Mouse (Mus musculus): ENCODE measurements at regions not wholly inside any gene's neighbourhood (a gene's known extent, or its start where the extent isn't known, plus 50 kb on each side); places are given as distances from the start of the nearest gene placed in this dataset.
"Not testable (repeated sequence)": the region's sequence is repeated elsewhere in the genome, so short reads cannot be mapped to it uniquely, and the experiment has no call there.

- in situ Hi-C loops (cut with MboI, MseI) = loop anchor here in 1 of 2 experiments (10.0 kb wide), 1 partner anchor 47 kb away; no protein-coding TSS in a partner anchor
Measured at GRCm38 (mm10) chr10:117502135-117502534, 122.3 kb upstream of the Cpsf6 start.

- in situ Hi-C loops (cut with MboI, MseI) = loop anchor here in 1 of 2 experiments (10.0 kb wide), 1 partner anchor 47 kb away; no protein-coding TSS in a partner anchor
Measured at GRCm38 (mm10) chr10:117501426-117501825, 121.6 kb upstream of the Cpsf6 start.

- in situ Hi-C loops (cut with MboI, MseI) = loop anchor here in 1 of 2 experiments (10.0 kb wide), 1 partner anchor 46 kb away; no protein-coding TSS in a partner anchor
Measured at GRCm38 (mm10) chr10:117500457-117501108, 120.8 kb upstream of the Cpsf6 start.

- in situ Hi-C loops (cut with MboI, MseI) = loop anchor here in 1 of 2 experiments (10.0 kb wide), 1 partner anchor 45 kb away; no protein-coding TSS in a partner anchor
Measured at GRCm38 (mm10) chr10:117499864-117500453, 120.1 kb upstream of the Cpsf6 start.

- in situ Hi-C loops (cut with MboI, MseI) = no loop called here
Measured at GRCm38 (mm10) chr10:117499177-117499863, 119.5 kb upstream of the Cpsf6 start.

- in situ Hi-C loops (cut with MboI, MseI) = no loop called here
Measured at GRCm38 (mm10) chr10:117498497-117498896, 118.7 kb upstream of the Cpsf6 start.

- in situ Hi-C loops (cut with MboI, MseI) = no loop called here
Measured at GRCm38 (mm10) chr10:117497565-117498256, 117.9 kb upstream of the Cpsf6 start.

- in situ Hi-C loops (cut with MboI, MseI) = not testable (repeated sequence)
Measured at GRCm38 (mm10) chr10:117497082-117497481, 117.3 kb upstream of the Cpsf6 start.

GRCm38 (mm10) chr10:117496064-117497011, 116.5 kb upstream of the Cpsf6 start:
- in situ Hi-C loops (cut with MboI, MseI) = no loop called here

- in situ Hi-C loops (cut with MboI, MseI) = no loop called here
Measured at GRCm38 (mm10) chr10:117494171-117494701, 114.4 kb upstream of the Cpsf6 start.

- in situ Hi-C loops (cut with MboI, MseI) = no loop called here
Measured at GRCm38 (mm10) chr10:117493824-117494121, 114.0 kb upstream of the Cpsf6 start.

GRCm38 (mm10) chr10:117493091-117493823, 113.4 kb upstream of the Cpsf6 start:
- in situ Hi-C loops (cut with MboI, MseI) = no loop called here

- in situ Hi-C loops (cut with MboI, MseI) = no loop called here
Measured at GRCm38 (mm10) chr10:117492391-117492990, 112.7 kb upstream of the Cpsf6 start.

- in situ Hi-C loops (cut with MboI, MseI) = no loop called here
Measured at GRCm38 (mm10) chr10:117491711-117492110, 111.9 kb upstream of the Cpsf6 start.

- in situ Hi-C loops (cut with MboI, MseI) = no loop called here
Measured at GRCm38 (mm10) chr10:117490851-117491595, 111.2 kb upstream of the Cpsf6 start.

GRCm38 (mm10) chr10:117483091-117483600, 103.3 kb upstream of the Cpsf6 start:
- in situ Hi-C loops (cut with MboI, MseI) = no loop called here

- in situ Hi-C loops (cut with MboI, MseI) = no loop called here
Measured at GRCm38 (mm10) chr10:117482361-117482760, 102.5 kb upstream of the Cpsf6 start.

- in situ Hi-C loops (cut with MboI, MseI) = no loop called here
Measured at GRCm38 (mm10) chr10:117481341-117481990, 101.7 kb upstream of the Cpsf6 start.
